Mouse (Mus musculus): Measurements from ENCODE around the gene Zbtb42.

The Zbtb42 gene

GRCm38 (mm10) chr12:112660576-112661326, 17.9 kb upstream of the Zbtb42 start:
- in situ Hi-C loops (cut with MboI, MseI), result no loop called here

- in situ Hi-C loops (cut with MboI, MseI), result no loop called here
Observed at GRCm38 (mm10) chr12:112661327-112661605, 17.4 kb upstream of the Zbtb42 start.

- in situ Hi-C loops (cut with MboI, MseI), result no loop called here
Observed at GRCm38 (mm10) chr12:112661851-112662250, 16.8 kb upstream of the Zbtb42 start.

GRCm38 (mm10) chr12:112663303-112663702, 15.3 kb upstream of the Zbtb42 start:
- in situ Hi-C loops (cut with MboI, MseI), result no loop called here

- in situ Hi-C loops (cut with MboI, MseI), result no loop called here
Observed at GRCm38 (mm10) chr12:112663716-112664115, 14.9 kb upstream of the Zbtb42 start.

- in situ Hi-C loops (cut with MboI, MseI), result no loop called here
Observed at GRCm38 (mm10) chr12:112664124-112664523, 14.5 kb upstream of the Zbtb42 start.

- in situ Hi-C loops (cut with MboI, MseI), result no loop called here
Observed at GRCm38 (mm10) chr12:112664656-112665055, 14.0 kb upstream of the Zbtb42 start.

GRCm38 (mm10) chr12:112665445-112665844, 13.2 kb upstream of the Zbtb42 start:
- in situ Hi-C loops (cut with MboI, MseI), result no loop called here

- in situ Hi-C loops (cut with MboI, MseI), result no loop called here
Observed at GRCm38 (mm10) chr12:112665881-112666544, 12.6 kb upstream of the Zbtb42 start.

GRCm38 (mm10) chr12:112667619-112668297, 10.9 kb upstream of the Zbtb42 start:
- in situ Hi-C loops (cut with MboI, MseI), result no loop called here

- in situ Hi-C loops (cut with MboI, MseI), result no loop called here
Observed at GRCm38 (mm10) chr12:112670718-112671393, 7.8 kb upstream of the Zbtb42 start.

GRCm38 (mm10) chr12:112671891-112672290, 6.7 kb upstream of the Zbtb42 start:
- in situ Hi-C loops (cut with MboI, MseI), result no loop called here

GRCm38 (mm10) chr12:112672744-112673575, 5.7 kb upstream of the Zbtb42 start:
- in situ Hi-C loops (cut with MboI, MseI), result no loop called here

- in situ Hi-C loops (cut with MboI, MseI), result no loop called here
Observed at GRCm38 (mm10) chr12:112673576-112674091, 5.0 kb upstream of the Zbtb42 start.

GRCm38 (mm10) chr12:112674132-112675011, 4.3 kb upstream of the Zbtb42 start, which contains the start of gene Akt1:
Gene Akt1, minus strand, starts transcription at chr12:112674884.
- in situ Hi-C loops (cut with MboI, MseI), result no loop called here

- in situ Hi-C loops (cut with MboI, MseI), result no loop called here
Observed at GRCm38 (mm10) chr12:112675245-112676035, 3.2 kb upstream of the Zbtb42 start.

GRCm38 (mm10) chr12:112677076-112677475, 1.6 kb upstream of the Zbtb42 start:
- in situ Hi-C loops (cut with MboI, MseI), result no loop called here

GRCm38 (mm10) chr12:112677943-112678554, 579 bp upstream of the Zbtb42 start:
- in situ Hi-C loops (cut with MboI, MseI), result no loop called here
